Mouse (Mus musculus) embryonic facial prominence, embryonic 13.5 days (tissue): ENCODE results near the gene Echdc3. TPM values are rescaled to one million over a fixed set of nuclear protein-coding genes. Genes with fewer than 3 reads are reported as not detected.

Source experiments
- ATAC-seq: fragments of 200-750 bp; cut with Nextera tagmentation; 2 replicates; pipeline ENCODE4 v1.8.0; 2017; ENCODE audit warnings: low read depth; ENCODE audit not compliant: insufficient number of reproducible peaks, insufficient read depth, low FRiP score, low TSS enrichment
- H3K27ac ChIP-seq: fragments of 300-500 bp; sonication (generic); 2 replicates; pipeline ENCODE4 v1.5.1; 2015; ENCODE audit warnings: moderate library complexity, mild to moderate bottlenecking, inconsistent platforms
- H3K27me3 ChIP-seq: fragments of 300-500 bp; sonication (generic); 2 replicates; pipeline ENCODE4 v1.6.1; 2015; ENCODE audit warnings: mild to moderate bottlenecking, inconsistent platforms
- H3K36me3 ChIP-seq: fragments of 300-500 bp; sonication (generic); 2 replicates; pipeline ENCODE4 v1.6.1; 2015; ENCODE audit warnings: mild to moderate bottlenecking, inconsistent platforms
- H3K4me1 ChIP-seq: fragments of 300-500 bp; sonication (generic); 2 replicates; pipeline ENCODE4 v1.6.1; 2015; ENCODE audit warnings: inconsistent platforms
- H3K4me2 ChIP-seq: fragments of 300-500 bp; sonication (generic); 2 replicates; pipeline ENCODE4 v1.6.1; 2015; ENCODE audit warnings: moderate library complexity, mild to moderate bottlenecking, inconsistent platforms
- H3K4me3 ChIP-seq: fragments of 300-500 bp; sonication (generic); 2 replicates; pipeline ENCODE4 v1.5.1; 2015; ENCODE audit warnings: mild to moderate bottlenecking, inconsistent platforms
- H3K9ac ChIP-seq: fragments of 300-500 bp; sonication (generic); 2 replicates; pipeline ENCODE4 v1.6.1; 2015; ENCODE audit warnings: mild to moderate bottlenecking, inconsistent platforms
- H3K9me3 ChIP-seq: fragments of 300-500 bp; sonication (generic); 2 replicates; pipeline ENCODE4 v1.6.1; 2016; ENCODE audit warnings: inconsistent platforms
- whole genome bisulfite sequencing: fragments of 180-500 bp; shearing (Covaris S2); methylation state at CpG from one replicate; pipeline ENCODE4 v1.1.7; 2015; ENCODE audit warnings: mixed read lengths; 5-methylcytosine and 5-hydroxymethylcytosine counted together
- polyA plus RNA-seq: library from polyadenylated mRNA; unstranded; fragments of >200 nt; fragmentation: Nextera tagmentation; extraction: Ambion mirVana; gene quantifications from 2 replicates; pipeline ENCODE4 v1.2.1, GENCODE M21; 2015

The Echdc3 gene
- polyA plus RNA-seq, 1 experiment from 2014 or later, result 3.0 TPM

- Histone ChIP-seq H3K36me3 (no peaks in the 10 kb centered on the region), H3K4me3 (no peak overlapping the region), H3K4me2 (no peak overlapping the region), H3K27me3 (no peaks in the 10 kb centered on the region), H3K9me3 (no peaks in the 10 kb centered on the region), H3K27ac (no peak overlapping the region), H3K4me1 (peaks cover 32% of the 10 kb centered on the region), H3K9ac (no peak overlapping the region)
- 0 out of 2 replicates have a peak, but pooled peaks have one; percentile 30 for ATAC-seq
- 55% methylated on average over 16 of the region's 16 CpGs for whole genome bisulfite sequencing
Observed at GRCm38 (mm10) chr2:6164606-6165290, 48.1 kb downstream of the Echdc3 start.

- WGBS, result 41% methylated on average over 6 of the region's 6 CpGs
- Histone ChIP-seq H3K9me3 (no peaks in the 10 kb centered on the region), H3K4me1 (peaks cover 37% of the 10 kb centered on the region), H3K4me2 (no peak overlapping the region), H3K27me3 (no peaks in the 10 kb centered on the region), H3K27ac (peak overlapping the region; percentile 56; the same call in 1 of the 2 replicates), H3K36me3 (no peaks in the 10 kb centered on the region), H3K4me3 (no peak overlapping the region), H3K9ac (no peak overlapping the region)
- ATAC-seq, result no peak
Observed at GRCm38 (mm10) chr2:6162366-6163040, 50.3 kb downstream of the Echdc3 start.

- Histone ChIP-seq H3K36me3 (no peaks in the 10 kb centered on the region), H3K27ac (no peak overlapping the region), H3K4me1 (peaks cover 31% of the 10 kb centered on the region), H3K27me3 (no peaks in the 10 kb centered on the region), H3K9me3 (no peaks in the 10 kb centered on the region), H3K4me3 (no peak overlapping the region), H3K4me2 (no peak overlapping the region), H3K9ac (no peak overlapping the region)
- ATAC-seq, result no peak
- 29% methylated on average over 2 of the region's 2 CpGs for WGBS
Observed at GRCm38 (mm10) chr2:6159735-6160134, 53.1 kb downstream of the Echdc3 start.

- no peaks in the 10 kb centered on the region for H3K9me3 ChIP-seq
- no peak overlapping the region for H3K27ac ChIP-seq
- H3K27me3 ChIP-seq, result no peaks in the 10 kb centered on the region
- 93% methylated on average over 9 of the region's 9 CpGs for WGBS
- no peak for ATAC-seq
- peaks cover 27% of the 10 kb centered on the region for H3K4me1 ChIP-seq
- H3K36me3 ChIP-seq, result no peaks in the 10 kb centered on the region
- no peak overlapping the region for H3K4me2 ChIP-seq
- H3K9ac ChIP-seq, result no peak overlapping the region
- H3K4me3 ChIP-seq, result no peak overlapping the region
Observed at GRCm38 (mm10) chr2:6159219-6159618, 53.6 kb downstream of the Echdc3 start.

- Histone ChIP-seq H3K27ac (no peak overlapping the region), H3K9me3 (no peaks in the 10 kb centered on the region), H3K36me3 (no peaks in the 10 kb centered on the region), H3K4me1 (peaks cover 23% of the 10 kb centered on the region), H3K27me3 (no peaks in the 10 kb centered on the region), H3K9ac (no peak overlapping the region), H3K4me3 (no peak overlapping the region), H3K4me2 (no peak overlapping the region)
- 88% methylated on average over 7 of the region's 7 CpGs for WGBS
- ATAC-seq, result no peak
Observed at GRCm38 (mm10) chr2:6157635-6158034, 55.2 kb downstream of the Echdc3 start.

GRCm38 (mm10) chr2:6157208-6157607 is 55.6 kb downstream of the Echdc3 start:
- H3K36me3 ChIP-seq, result no peaks in the 10 kb centered on the region
- H3K4me1 ChIP-seq, result peaks cover 18% of the 10 kb centered on the region
- no peak overlapping the region for H3K4me3 ChIP-seq
- no peak overlapping the region for H3K9ac ChIP-seq
- H3K4me2 ChIP-seq, result no peak overlapping the region
- H3K9me3 ChIP-seq, result no peaks in the 10 kb centered on the region
- no peak overlapping the region for H3K27ac ChIP-seq
- WGBS, result 93% methylated on average over 4 of the region's 4 CpGs
- H3K27me3 ChIP-seq, result no peaks in the 10 kb centered on the region
- no peak for ATAC-seq

GRCm38 (mm10) chr2:6149801-6150200 is 63.0 kb downstream of the Echdc3 start:
- Histone ChIP-seq H3K9me3 (no peaks in the 10 kb centered on the region), H3K4me3 (no peak overlapping the region), H3K27ac (no peak overlapping the region), H3K36me3 (no peaks in the 10 kb centered on the region), H3K9ac (no peak overlapping the region), H3K4me1 (no peaks in the 10 kb centered on the region), H3K27me3 (no peaks in the 10 kb centered on the region), H3K4me2 (no peak overlapping the region)
- no peak for ATAC-seq
- 88% methylated on average over 5 of the region's 5 CpGs for WGBS

GRCm38 (mm10) chr2:6146901-6147300 is 65.9 kb downstream of the Echdc3 start:
- no peak for ATAC-seq
- H3K27me3 ChIP-seq, result no peaks in the 10 kb centered on the region
- WGBS, result 85% methylated on average over 7 of the region's 7 CpGs

GRCm38 (mm10) chr2:6146257-6146656 is 66.6 kb downstream of the Echdc3 start:
- no peaks in the 10 kb centered on the region for H3K4me1 ChIP-seq
- H3K4me2 ChIP-seq, result no peak overlapping the region
- H3K27ac ChIP-seq, result no peak overlapping the region
- no peak overlapping the region for H3K4me3 ChIP-seq
- no peak overlapping the region for H3K9ac ChIP-seq
- WGBS, result 91% methylated on average over 4 of the region's 4 CpGs
- H3K36me3 ChIP-seq, result no peaks in the 10 kb centered on the region
- 0 out of 2 replicates have a peak, but pooled peaks cover 3% of the 10 kb centered on the region for H3K9me3 ChIP-seq
- H3K27me3 ChIP-seq, result no peaks in the 10 kb centered on the region
- no peak for ATAC-seq

More at GRCm38 (mm10) chr2:6146901-6147300, 65.9 kb downstream of the Echdc3 start:
- Histone ChIP-seq H3K4me1 (no peaks in the 10 kb centered on the region), H3K4me3 (no peak overlapping the region), H3K4me2 (no peak overlapping the region), H3K9ac (no peak overlapping the region), H3K9me3 (0 out of 2 replicates have a peak, but pooled peaks cover 3% of the 10 kb centered on the region), H3K27ac (no peak overlapping the region), H3K36me3 (no peaks in the 10 kb centered on the region)

GRCm38 (mm10) chr2:6145611-6146010 is 67.2 kb downstream of the Echdc3 start:
- Histone ChIP-seq H3K36me3 (no peaks in the 10 kb centered on the region), H3K4me2 (no peak overlapping the region), H3K9me3 (0 out of 2 replicates have a peak, but pooled peaks cover 3% of the 10 kb centered on the region), H3K4me1 (no peaks in the 10 kb centered on the region), H3K9ac (no peak overlapping the region), H3K27me3 (no peaks in the 10 kb centered on the region), H3K4me3 (no peak overlapping the region), H3K27ac (no peak overlapping the region)
- WGBS, result 70% methylated on average over 10 of the region's 10 CpGs
- no peak for ATAC-seq

- no peaks in the 10 kb centered on the region for H3K36me3 ChIP-seq
- H3K4me2 ChIP-seq, result no peak overlapping the region
- H3K9me3 ChIP-seq, result 0 out of 2 replicates have a peak, but pooled peaks cover 3% of the 10 kb centered on the region
- H3K4me3 ChIP-seq, result no peak overlapping the region
- WGBS, result 75% methylated on average over 16 of the region's 16 CpGs
- no peaks in the 10 kb centered on the region for H3K4me1 ChIP-seq
- no peaks in the 10 kb centered on the region for H3K27me3 ChIP-seq
- no peak for ATAC-seq
- no peak overlapping the region for H3K27ac ChIP-seq
- H3K9ac ChIP-seq, result no peak overlapping the region
Observed at GRCm38 (mm10) chr2:6142915-6143654, 69.7 kb downstream of the Echdc3 start.
